Mouse (Mus musculus) lung, adult 18-20 months (tissue): Measurements from ENCODE around the gene Vmn1r83.

Experiments used
- DNase-seq, 2 experiments: peaks; one replicate each; pipeline ENCODE4 v3.0.0; 2022; ENCODE audit warnings: mixed read lengths in 2 of 2

Gene Vmn1r83

GRCm38 (mm10) chr7:12329381-12329780 lies at the start of gene Vmn1r83:
Gene Vmn1r83, minus strand, starts transcription at chr7:12329481.
- no peak for DNase-seq

- no peak for DNase-seq
Measured at GRCm38 (mm10) chr7:12369173-12369572, 39.9 kb upstream of the Vmn1r83 start, which contains the start of gene Vmn1r84. Gene Vmn1r84, minus strand, starts transcription at chr7:12369273.

- no peak for DNase-seq
Measured at GRCm38 (mm10) chr7:12300130-12300529, 29.2 kb downstream of the Vmn1r83 start, which contains the start of gene Vmn1r82. Gene Vmn1r82, plus strand, starts transcription at chr7:12300430.
